Mouse (Mus musculus): ENCODE results near the gene Hoxb9. TPM values are rescaled to one million over a fixed set of nuclear protein-coding genes. Genes with fewer than 3 reads are reported as not detected.

Gene Hoxb9
- polyA plus RNA-seq, 1 experiment from 2014 or later = 1.4 TPM

- Histone ChIP-seq H3K27me3 (replicated peaks; ENCODE audit: control insufficient read depth, insufficient read depth, low read length) (peaks cover 68% of the 10 kb centered on the region), H3K4me2 (ENCODE audit: low read length) (peak overlapping the region; percentile 62)
Measured at GRCm38 (mm10) chr11:96308763-96309162, 37.5 kb downstream of the Hoxb9 start.

GRCm38 (mm10) chr11:96309288-96309687 is 38.0 kb downstream of the Hoxb9 start:
- Histone ChIP-seq H3K36me3 (ENCODE audit: control insufficient read depth, insufficient read depth, low read length) (no peaks in the 10 kb centered on the region), H3K4me1 (ENCODE audit: control insufficient read depth, insufficient read depth, low read depth, low read length) (no peaks in the 10 kb centered on the region), H3K9me3 (ENCODE audit: control insufficient read depth, low read length) (no peaks in the 10 kb centered on the region), H3K27me3 (replicated peaks; ENCODE audit: control insufficient read depth, insufficient read depth, low read length) (peaks cover 69% of the 10 kb centered on the region), H3K9ac (ENCODE audit: low read depth, low read length) (peak overlapping the region; percentile 29; the same call in 1 of the 2 replicates), H3K4me3 (ENCODE audit: low read length) (peak overlapping the region; percentile 13), H3K27ac (ENCODE audit: low read depth, low read length) (peak overlapping the region; percentile 72), H3K4me2 (ENCODE audit: low read length) (peak overlapping the region; percentile 62)
- WGBS = 14% methylated on average over 4 of the region's 4 CpGs
- ATAC-seq = no peak

More at GRCm38 (mm10) chr11:96308763-96309162, 37.5 kb downstream of the Hoxb9 start:
- H3K9me3 ChIP-seq (ENCODE audit: control insufficient read depth, low read length) = no peaks in the 10 kb centered on the region
- 15% methylated on average over 4 of the region's 4 CpGs for WGBS
- H3K9ac ChIP-seq (ENCODE audit: low read depth, low read length) = peak overlapping the region; percentile 29; the same call in 1 of the 2 replicates
- no peaks in the 10 kb centered on the region for H3K36me3 ChIP-seq (ENCODE audit: control insufficient read depth, insufficient read depth, low read length)
- ATAC-seq = no peak
- no peaks in the 10 kb centered on the region for H3K4me1 ChIP-seq (ENCODE audit: control insufficient read depth, insufficient read depth, low read depth, low read length)
- peak overlapping the region; percentile 59 for H3K27ac ChIP-seq (ENCODE audit: low read depth, low read length)
- peak overlapping the region; percentile 13 for H3K4me3 ChIP-seq (ENCODE audit: low read length)

- H3K9ac ChIP-seq (ENCODE audit: low read depth, low read length) = peak overlapping the region; percentile 45; the same call in 1 of the 2 replicates
- peak overlapping the region; percentile 62 for H3K4me2 ChIP-seq (ENCODE audit: low read length)
- peak overlapping the region; percentile 72 for H3K27ac ChIP-seq (ENCODE audit: low read depth, low read length)
- WGBS = 5% methylated on average over 20 of the region's 20 CpGs
- H3K4me1 ChIP-seq (ENCODE audit: control insufficient read depth, insufficient read depth, low read depth, low read length) = no peaks in the 10 kb centered on the region
- no peaks in the 10 kb centered on the region for H3K36me3 ChIP-seq (ENCODE audit: control insufficient read depth, insufficient read depth, low read length)
- H3K27me3 ChIP-seq (replicated peaks; ENCODE audit: control insufficient read depth, insufficient read depth, low read length) = peaks cover 68% of the 10 kb centered on the region
- no peaks in the 10 kb centered on the region for H3K9me3 ChIP-seq (ENCODE audit: control insufficient read depth, low read length)
- peak overlapping the region; percentile 24 for H3K4me3 ChIP-seq (ENCODE audit: low read length)
- no peak for ATAC-seq
Measured at GRCm38 (mm10) chr11:96310183-96310938, 39.1 kb downstream of the Hoxb9 start.

GRCm38 (mm10) chr11:96311097-96311496 is 39.8 kb downstream of the Hoxb9 start:
- H3K4me2 ChIP-seq (ENCODE audit: low read length) = peak overlapping the region; percentile 62
- no peaks in the 10 kb centered on the region for H3K9me3 ChIP-seq (ENCODE audit: control insufficient read depth, low read length)
- 8% methylated on average over 6 of the region's 6 CpGs for WGBS
- no peak for ATAC-seq
- peaks cover 66% of the 10 kb centered on the region for H3K27me3 ChIP-seq (replicated peaks; ENCODE audit: control insufficient read depth, insufficient read depth, low read length)
- H3K9ac ChIP-seq (ENCODE audit: low read depth, low read length) = peak overlapping the region; percentile 49; the same call in 1 of the 2 replicates
- H3K4me1 ChIP-seq (ENCODE audit: control insufficient read depth, insufficient read depth, low read depth, low read length) = no peaks in the 10 kb centered on the region
- peak overlapping the region; percentile 24 for H3K4me3 ChIP-seq (ENCODE audit: low read length)
- peak overlapping the region; percentile 49 for H3K27ac ChIP-seq (ENCODE audit: low read depth, low read length)
- H3K36me3 ChIP-seq (ENCODE audit: control insufficient read depth, insufficient read depth, low read length) = no peaks in the 10 kb centered on the region

GRCm38 (mm10) chr11:96311520-96312417 is 40.5 kb downstream of the Hoxb9 start:
- ATAC-seq = peak; percentile 93
- WGBS = 1% methylated on average over 31 of the region's 31 CpGs
- Histone ChIP-seq H3K27ac (ENCODE audit: low read depth, low read length) (peak overlapping the region; percentile 49), H3K9ac (ENCODE audit: low read depth, low read length) (peak overlapping the region; percentile 49), H3K36me3 (ENCODE audit: control insufficient read depth, insufficient read depth, low read length) (no peaks in the 10 kb centered on the region), H3K4me2 (ENCODE audit: low read length) (peak overlapping the region; percentile 62), H3K9me3 (ENCODE audit: control insufficient read depth, low read length) (no peaks in the 10 kb centered on the region), H3K27me3 (replicated peaks; ENCODE audit: control insufficient read depth, insufficient read depth, low read length) (peaks cover 65% of the 10 kb centered on the region), H3K4me1 (ENCODE audit: control insufficient read depth, insufficient read depth, low read depth, low read length) (no peaks in the 10 kb centered on the region), H3K4me3 (ENCODE audit: low read length) (peak overlapping the region; percentile 24)

- H3K4me1 ChIP-seq (ENCODE audit: control insufficient read depth, insufficient read depth, low read depth, low read length) = no peaks in the 10 kb centered on the region
- peak overlapping the region; percentile 62 for H3K4me2 ChIP-seq (ENCODE audit: low read length)
- peak overlapping the region; percentile 24; the same call in 1 of the 2 replicates for H3K4me3 ChIP-seq (ENCODE audit: low read length)
- peak overlapping the region; percentile 81 for H3K27ac ChIP-seq (ENCODE audit: low read depth, low read length)
- no peak overlapping the region; the same call in 1 of the 2 replicates for H3K9ac ChIP-seq (ENCODE audit: low read depth, low read length)
- no peaks in the 10 kb centered on the region for H3K9me3 ChIP-seq (ENCODE audit: control insufficient read depth, low read length)
- peaks cover 55% of the 10 kb centered on the region for H3K27me3 ChIP-seq (replicated peaks; ENCODE audit: control insufficient read depth, insufficient read depth, low read length)
- 19% methylated on average over 2 of the region's 2 CpGs for WGBS
- ATAC-seq = no peak
- H3K36me3 ChIP-seq (ENCODE audit: control insufficient read depth, insufficient read depth, low read length) = no peaks in the 10 kb centered on the region
Measured at GRCm38 (mm10) chr11:96313134-96313533, 41.9 kb downstream of the Hoxb9 start.

GRCm38 (mm10) chr11:96313806-96314428 is 42.7 kb downstream of the Hoxb9 start:
- Histone ChIP-seq H3K27me3 (replicated peaks; ENCODE audit: control insufficient read depth, insufficient read depth, low read length) (peaks cover 55% of the 10 kb centered on the region), H3K9ac (ENCODE audit: low read depth, low read length) (peak overlapping the region; percentile 55), H3K4me1 (ENCODE audit: control insufficient read depth, insufficient read depth, low read depth, low read length) (no peaks in the 10 kb centered on the region; the same call in 1 of the 2 replicates), H3K9me3 (ENCODE audit: control insufficient read depth, low read length) (no peaks in the 10 kb centered on the region), H3K4me2 (ENCODE audit: low read length) (peak overlapping the region; percentile 62), H3K36me3 (ENCODE audit: control insufficient read depth, insufficient read depth, low read length) (no peaks in the 10 kb centered on the region), H3K4me3 (ENCODE audit: low read length) (peak overlapping the region; percentile 34), H3K27ac (ENCODE audit: low read depth, low read length) (peak overlapping the region; percentile 81)
- ATAC-seq = no peak
- WGBS = 8% methylated on average over 12 of the region's 12 CpGs

GRCm38 (mm10) chr11:96314671-96315343 is 43.5 kb downstream of the Hoxb9 start:
- H3K4me3 ChIP-seq (ENCODE audit: low read length) = peak overlapping the region; percentile 34
- no peak for ATAC-seq
- WGBS = 2% methylated on average over 34 of the region's 34 CpGs
- H3K4me2 ChIP-seq (ENCODE audit: low read length) = peak overlapping the region; percentile 62
- H3K27me3 ChIP-seq (replicated peaks; ENCODE audit: control insufficient read depth, insufficient read depth, low read length) = peaks cover 50% of the 10 kb centered on the region
- H3K9ac ChIP-seq (ENCODE audit: low read depth, low read length) = peak overlapping the region; percentile 55
- no peaks in the 10 kb centered on the region for H3K9me3 ChIP-seq (ENCODE audit: control insufficient read depth, low read length)
- H3K36me3 ChIP-seq (ENCODE audit: control insufficient read depth, insufficient read depth, low read length) = no peaks in the 10 kb centered on the region
- H3K27ac ChIP-seq (ENCODE audit: low read depth, low read length) = peak overlapping the region; percentile 81
- H3K4me1 ChIP-seq (ENCODE audit: control insufficient read depth, insufficient read depth, low read depth, low read length) = no peaks in the 10 kb centered on the region; the same call in 1 of the 2 replicates

Measured in hindbrain, embryonic 16.5 days (tissue).